Mouse (Mus musculus) neural tube, embryonic 13.5 days (tissue): ENCODE data around the gene Epb41l3. TPM values are rescaled to one million over a fixed set of nuclear protein-coding genes. Genes with fewer than 3 reads are reported as not detected.

Source experiments
- ATAC-seq: fragments of 200-750 bp; cut with Nextera tagmentation; 2 replicates; pipeline ENCODE4 v1.8.0; 2017; ENCODE audit warnings: low read depth, mild to moderate bottlenecking, moderate TSS enrichment, moderate library complexity
- H3K27ac ChIP-seq: fragments of 300-500 bp; sonication (generic); replicated peaks from 2 replicates; pipeline ENCODE4 v1.5.1; 2015; ENCODE audit warnings: moderate library complexity, mild to moderate bottlenecking, inconsistent platforms
- H3K27me3 ChIP-seq: fragments of 300-500 bp; sonication (generic); 2 replicates; pipeline ENCODE4 v1.6.1; 2015; ENCODE audit warnings: mild to moderate bottlenecking, inconsistent platforms
- H3K36me3 ChIP-seq: fragments of 300-500 bp; sonication (generic); 2 replicates; pipeline ENCODE4 v1.6.1; 2015; ENCODE audit warnings: mild to moderate bottlenecking, inconsistent platforms
- H3K4me1 ChIP-seq: fragments of 300-500 bp; sonication (generic); replicated peaks from 2 replicates; pipeline ENCODE4 v1.6.1; 2015; ENCODE audit warnings: inconsistent platforms
- H3K4me2 ChIP-seq: fragments of 300-500 bp; sonication (generic); 2 replicates; pipeline ENCODE4 v1.6.1; 2015; ENCODE audit warnings: inconsistent platforms, mild to moderate bottlenecking, moderate library complexity
- H3K4me3 ChIP-seq: fragments of 300-500 bp; sonication (generic); 2 replicates; pipeline ENCODE4 v1.5.1; 2015; ENCODE audit warnings: mild to moderate bottlenecking, inconsistent platforms
- H3K9ac ChIP-seq: fragments of 300-500 bp; sonication (generic); 2 replicates; pipeline ENCODE4 v1.6.1; 2015; ENCODE audit warnings: moderate library complexity, mild to moderate bottlenecking, inconsistent platforms
- H3K9me3 ChIP-seq: fragments of 300-500 bp; sonication (generic); 2 replicates; pipeline ENCODE4 v1.6.1; 2016; ENCODE audit warnings: inconsistent platforms
- WGBS: fragments of 180-500 bp; shearing (Covaris S2); methylation state at CpG from one replicate; pipeline ENCODE4 v1.1.7; 2015; 5-methylcytosine and 5-hydroxymethylcytosine counted together
- polyA plus RNA-seq: library from polyadenylated mRNA; unstranded; fragments of >200 nt; fragmentation: Nextera tagmentation; extraction: Ambion mirVana; gene quantifications from 2 replicates; pipeline ENCODE4 v1.2.1, GENCODE M21; 2015

Epb41l3 gene
- polyA plus RNA-seq, 1 experiment from 2014 or later: 121 TPM

DNA sequence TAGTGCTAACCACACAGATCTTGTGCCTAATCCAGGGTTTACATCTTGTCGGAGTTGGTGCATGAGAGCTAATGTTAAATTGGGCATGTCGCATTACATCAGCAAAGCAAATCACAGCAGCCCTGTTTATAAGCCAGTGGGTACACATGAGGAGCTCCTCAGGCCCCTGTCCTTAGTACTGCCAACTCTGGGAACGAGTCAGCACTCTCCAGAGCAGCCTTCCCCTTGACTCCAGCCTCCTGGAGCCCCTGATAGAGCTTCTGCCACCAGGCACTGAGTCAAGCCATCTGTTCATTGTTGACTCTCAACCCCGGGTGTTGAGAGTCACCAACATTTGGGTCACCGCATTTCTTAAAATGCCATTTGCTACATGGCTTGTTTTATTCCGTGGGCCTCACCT, 192.0 kb downstream of the Epb41l3 start:
- Histone ChIP-seq H3K9ac (no peak overlapping the region), H3K36me3 (no peaks in the 10 kb centered on the region), H3K27ac (no peak overlapping the region), H3K4me2 (no peak overlapping the region), H3K4me1 (peaks cover 22% of the 10 kb centered on the region), H3K27me3 (no peaks in the 10 kb centered on the region), H3K9me3 (no peaks in the 10 kb centered on the region), H3K4me3 (no peak overlapping the region)
- no peak for ATAC-seq
- WGBS: 54% methylated on average over 6 of the region's 6 CpGs

DNA sequence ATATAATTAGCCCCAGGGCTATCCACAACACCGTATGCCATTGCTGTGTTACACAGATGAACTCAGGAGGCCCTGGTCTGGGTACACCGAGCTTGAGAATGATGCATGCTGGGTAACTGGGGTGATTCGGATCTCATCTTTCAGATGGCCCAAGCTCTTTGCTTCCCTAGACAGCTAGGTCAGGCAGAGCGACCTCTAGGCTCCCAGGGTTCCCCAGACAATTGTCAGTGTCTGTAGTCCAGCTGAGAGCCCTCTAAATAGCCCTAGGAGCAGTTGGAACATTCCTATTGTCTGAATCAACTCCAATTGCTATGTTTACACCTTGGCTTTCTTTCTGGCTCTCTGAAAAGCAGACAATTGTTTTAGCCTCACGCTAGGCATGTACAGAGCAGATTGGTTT, 201.9 kb downstream of the Epb41l3 start:
- no peaks in the 10 kb centered on the region for H3K27me3 ChIP-seq
- no peak for ATAC-seq
- H3K36me3 ChIP-seq: peaks cover 32% of the 10 kb centered on the region
- no peak overlapping the region for H3K4me3 ChIP-seq
- H3K4me1 ChIP-seq: 0 out of 2 replicates have a peak, but pooled peaks cover 4% of the 10 kb centered on the region
- H3K9me3 ChIP-seq: no peaks in the 10 kb centered on the region
- no peak overlapping the region for H3K4me2 ChIP-seq
- H3K27ac ChIP-seq: no peak overlapping the region
- no peak overlapping the region for H3K9ac ChIP-seq
- WGBS: 11% methylated on average over 5 of the region's 5 CpGs

DNA sequence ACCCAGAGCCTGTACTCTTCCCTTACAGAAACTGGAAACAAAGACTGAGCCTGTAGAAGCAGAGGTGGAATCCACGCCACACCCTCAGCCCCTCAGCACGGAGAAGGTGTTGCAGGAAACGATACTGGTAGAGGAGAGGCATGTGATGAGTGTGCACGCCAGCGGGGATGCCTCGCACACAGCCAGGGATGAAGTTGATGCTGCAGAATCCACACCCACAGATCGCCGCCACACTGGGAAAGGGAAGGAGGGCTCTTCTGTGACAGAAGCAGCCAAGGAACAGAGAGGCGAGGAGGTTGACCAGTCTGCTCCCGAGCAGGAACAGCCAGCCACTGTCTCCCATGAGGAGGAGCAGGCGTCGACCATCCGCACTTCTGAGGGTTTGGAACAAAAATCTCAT, 209.0 kb downstream of the Epb41l3 start:
- WGBS: 92% methylated on average over 13 of the region's 13 CpGs
- Histone ChIP-seq H3K27me3 (no peaks in the 10 kb centered on the region), H3K4me1 (no peaks in the 10 kb centered on the region), H3K4me3 (no peak overlapping the region), H3K27ac (no peak overlapping the region), H3K36me3 (peaks cover 80% of the 10 kb centered on the region), H3K9ac (no peak overlapping the region), H3K4me2 (no peak overlapping the region), H3K9me3 (peaks cover 12% of the 10 kb centered on the region; the same call in 1 of the 2 replicates)
- no peak for ATAC-seq

DNA sequence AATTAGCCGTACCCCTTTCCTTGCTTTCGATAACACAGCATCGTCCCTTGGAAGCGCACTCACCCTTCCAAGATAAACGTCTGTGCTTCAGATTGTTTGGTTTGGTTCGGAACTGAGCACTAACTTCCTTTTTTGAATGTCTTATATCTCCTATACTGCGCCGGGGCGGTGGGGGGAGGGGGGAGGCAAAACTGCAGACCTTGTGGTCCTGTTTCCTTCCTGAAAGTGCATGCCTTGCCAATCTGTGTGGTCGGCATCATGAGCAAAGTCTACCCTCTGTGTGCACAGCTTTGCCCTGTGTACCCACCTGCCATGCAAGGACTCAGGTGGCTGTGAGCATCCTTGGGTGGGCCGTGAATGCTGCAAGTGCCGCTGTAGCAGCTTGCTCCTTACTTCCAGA, 212.6 kb downstream of the Epb41l3 start:
- no peak overlapping the region for H3K27ac ChIP-seq
- 95% methylated on average over 12 of the region's 12 CpGs for WGBS
- H3K36me3 ChIP-seq: peaks cover 69% of the 10 kb centered on the region
- H3K4me1 ChIP-seq: no peaks in the 10 kb centered on the region
- no peak overlapping the region for H3K9ac ChIP-seq
- no peak for ATAC-seq
- no peak overlapping the region for H3K4me2 ChIP-seq
- peaks cover 5% of the 10 kb centered on the region; the same call in 1 of the 2 replicates for H3K9me3 ChIP-seq
- no peak overlapping the region for H3K4me3 ChIP-seq
- H3K27me3 ChIP-seq: no peaks in the 10 kb centered on the region

DNA sequence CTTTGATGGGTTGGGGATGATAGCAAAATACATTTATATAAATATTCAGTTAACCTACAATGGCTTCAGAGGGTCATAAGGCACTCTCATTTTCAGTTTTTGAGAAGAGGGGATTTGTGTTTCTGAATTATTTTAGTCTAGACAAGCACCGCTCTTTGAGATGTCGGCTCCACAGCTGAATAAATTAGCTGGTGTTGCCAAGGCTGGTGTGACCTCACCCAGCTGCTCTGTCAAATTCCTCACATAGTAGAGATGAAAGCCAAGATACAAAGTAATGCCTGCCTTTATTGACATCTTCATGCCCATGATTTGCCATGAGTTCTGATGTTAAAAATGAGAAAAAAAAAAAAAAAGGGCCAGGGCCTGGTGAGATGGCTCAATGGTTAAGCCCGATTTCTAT, 214.8 kb downstream of the Epb41l3 start:
- Histone ChIP-seq H3K27ac (no peak overlapping the region), H3K27me3 (no peaks in the 10 kb centered on the region), H3K36me3 (peaks cover 53% of the 10 kb centered on the region), H3K9ac (no peak overlapping the region), H3K4me2 (no peak overlapping the region), H3K4me3 (no peak overlapping the region), H3K4me1 (no peaks in the 10 kb centered on the region), H3K9me3 (peaks cover 5% of the 10 kb centered on the region; the same call in 1 of the 2 replicates)
- no peak for ATAC-seq
- WGBS: 96% methylated on average over 3 of the region's 3 CpGs

DNA sequence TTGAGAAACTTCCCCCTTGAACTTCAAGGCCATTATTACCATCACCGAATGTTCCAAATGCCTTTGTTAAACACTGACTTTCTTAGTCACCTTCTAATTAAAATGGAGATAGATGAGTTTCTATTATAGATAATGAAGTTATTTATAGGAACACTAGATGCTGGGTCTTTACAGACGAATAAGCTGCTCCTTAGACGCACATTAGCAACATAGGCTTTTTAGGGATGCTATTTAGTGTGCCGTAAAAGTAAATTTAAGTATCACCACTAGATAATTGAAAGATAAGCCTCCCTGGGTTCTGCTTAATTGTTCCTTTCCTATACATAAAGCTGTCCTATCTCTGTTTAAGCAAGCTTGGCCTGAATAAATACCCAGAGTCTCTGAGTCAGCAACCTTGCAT, 226.1 kb downstream of the Epb41l3 start:
- Histone ChIP-seq H3K4me1 (0 out of 2 replicates have a peak, but pooled peaks cover 8% of the 10 kb centered on the region), H3K9ac (no peak overlapping the region), H3K27ac (no peak overlapping the region), H3K9me3 (no peaks in the 10 kb centered on the region; the same call in 1 of the 2 replicates), H3K27me3 (no peaks in the 10 kb centered on the region), H3K4me3 (no peak overlapping the region), H3K4me2 (no peak overlapping the region), H3K36me3 (no peaks in the 10 kb centered on the region)
- 57% methylated on average over 4 of the region's 4 CpGs for WGBS
- peak; percentile 50; the same call in 1 of the 2 replicates for ATAC-seq

DNA sequence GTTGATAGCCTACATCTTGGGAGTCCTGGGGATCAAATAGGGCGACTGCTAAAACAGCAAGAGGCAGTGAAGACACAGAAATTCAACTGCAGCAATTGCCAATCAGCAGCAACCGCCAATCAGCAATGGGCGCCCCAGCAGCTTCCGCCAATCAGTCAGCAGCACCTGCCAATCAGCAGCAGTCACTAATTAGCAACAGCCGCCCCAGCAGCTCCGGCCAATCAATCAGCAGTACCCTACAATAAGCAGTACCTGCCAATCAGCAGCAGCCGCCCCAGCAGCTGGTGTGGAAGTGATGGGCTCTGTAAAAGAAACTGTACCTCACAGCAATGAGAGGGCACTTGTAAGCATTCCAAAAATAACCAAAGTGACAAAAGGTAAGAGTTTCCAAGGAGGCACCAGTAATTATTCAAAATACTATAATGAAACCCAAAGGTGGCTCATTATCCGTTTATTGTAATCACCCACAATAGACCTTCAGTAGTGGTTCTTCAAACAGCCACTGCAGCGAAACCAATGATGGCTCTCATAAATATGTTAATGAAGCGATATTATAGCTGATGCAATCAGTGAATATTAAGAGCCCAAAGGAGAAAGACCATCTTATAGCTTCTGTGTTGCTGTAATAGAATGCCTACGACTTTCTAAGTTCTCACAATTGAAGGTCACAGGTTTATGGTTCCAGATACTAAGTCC, 228.2 kb downstream of the Epb41l3 start:
- ATAC-seq: 0 out of 2 replicates have a peak, but pooled peaks have one; percentile 49
- H3K4me1 ChIP-seq: peaks cover 20% of the 10 kb centered on the region
- no peaks in the 10 kb centered on the region for H3K36me3 ChIP-seq
- no peak overlapping the region for H3K4me3 ChIP-seq
- no peak overlapping the region for H3K4me2 ChIP-seq
- 74% methylated on average over 11 of the region's 11 CpGs for WGBS
- no peak overlapping the region for H3K9ac ChIP-seq
- no peaks in the 10 kb centered on the region for H3K9me3 ChIP-seq
- H3K27ac ChIP-seq: no peak overlapping the region
- H3K27me3 ChIP-seq: no peaks in the 10 kb centered on the region

DNA sequence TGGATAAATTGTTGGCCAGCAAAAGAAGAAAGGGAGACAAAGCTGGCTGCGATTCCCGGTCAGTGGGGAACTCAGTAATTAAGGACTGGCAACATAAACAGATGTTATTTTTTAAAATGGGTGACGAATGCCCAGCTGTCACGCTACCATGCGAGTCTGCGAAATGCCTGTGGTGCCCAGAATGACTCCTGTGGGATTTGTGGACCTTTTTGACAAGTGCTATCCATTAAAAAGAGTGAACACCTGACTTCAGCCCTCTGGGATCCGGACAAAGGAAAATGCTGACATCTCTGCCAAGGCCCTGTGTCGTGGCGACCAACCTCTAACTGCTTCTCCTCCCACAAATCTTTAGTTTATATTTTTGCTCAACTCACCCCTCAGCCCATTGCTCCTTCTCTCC, 232.2 kb downstream of the Epb41l3 start:
- no peak overlapping the region for H3K9ac ChIP-seq
- no peak overlapping the region for H3K27ac ChIP-seq
- no peak overlapping the region for H3K4me2 ChIP-seq
- peaks cover 20% of the 10 kb centered on the region for H3K4me1 ChIP-seq
- H3K9me3 ChIP-seq: no peaks in the 10 kb centered on the region
- ATAC-seq: 0 out of 2 replicates have a peak, but pooled peaks have one; percentile 15
- no peaks in the 10 kb centered on the region for H3K27me3 ChIP-seq
- H3K36me3 ChIP-seq: no peaks in the 10 kb centered on the region
- WGBS: 40% methylated on average over 9 of the region's 9 CpGs
- H3K4me3 ChIP-seq: no peak overlapping the region

DNA sequence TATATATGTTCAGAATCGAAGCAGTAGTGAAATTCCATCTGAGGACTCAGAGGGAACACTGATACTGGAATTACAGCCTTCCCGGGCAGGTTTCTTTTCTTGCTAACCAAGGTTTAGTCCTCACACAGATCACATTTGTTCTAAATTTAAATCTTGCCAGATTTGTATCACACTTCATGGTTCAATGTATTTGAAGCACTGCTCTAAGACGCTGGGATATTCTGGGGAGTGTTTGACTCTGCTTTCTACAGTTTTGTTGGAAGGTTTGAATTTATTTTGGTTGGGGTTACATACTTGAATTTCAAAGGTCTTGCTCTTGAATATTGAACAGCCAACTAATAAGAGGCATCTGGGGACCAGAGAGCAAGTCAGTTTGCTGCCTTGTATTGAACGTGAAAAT, 234.4 kb downstream of the Epb41l3 start:
- no peaks in the 10 kb centered on the region for H3K9me3 ChIP-seq
- no peak for ATAC-seq
- no peak overlapping the region for H3K4me2 ChIP-seq
- no peaks in the 10 kb centered on the region for H3K27me3 ChIP-seq
- H3K4me1 ChIP-seq: peaks cover 12% of the 10 kb centered on the region
- no peaks in the 10 kb centered on the region for H3K36me3 ChIP-seq
- 86% methylated on average over 4 of the region's 4 CpGs for WGBS
- no peak overlapping the region for H3K9ac ChIP-seq
- H3K27ac ChIP-seq: no peak overlapping the region
- H3K4me3 ChIP-seq: no peak overlapping the region

DNA sequence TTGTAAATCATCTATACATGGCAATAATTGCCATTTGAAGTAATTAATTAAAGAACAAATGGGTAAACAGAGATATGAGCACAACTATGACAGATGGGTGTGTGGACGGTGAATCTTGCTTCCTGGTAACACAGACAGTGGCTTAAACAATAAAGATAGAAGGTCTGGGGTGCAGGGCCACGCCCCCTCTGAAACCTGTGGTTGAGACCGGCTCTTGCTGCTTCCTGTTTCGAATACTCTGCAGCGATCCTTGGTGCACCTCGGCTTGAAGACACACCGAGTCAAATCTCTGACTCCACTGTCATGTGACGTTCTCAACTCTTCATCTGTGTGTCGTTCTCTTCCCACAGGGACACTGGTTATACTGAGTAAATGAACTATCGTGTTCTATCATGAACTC, 245.0 kb downstream of the Epb41l3 start:
- Histone ChIP-seq H3K27me3 (no peaks in the 10 kb centered on the region), H3K4me2 (no peak overlapping the region)

DNA sequence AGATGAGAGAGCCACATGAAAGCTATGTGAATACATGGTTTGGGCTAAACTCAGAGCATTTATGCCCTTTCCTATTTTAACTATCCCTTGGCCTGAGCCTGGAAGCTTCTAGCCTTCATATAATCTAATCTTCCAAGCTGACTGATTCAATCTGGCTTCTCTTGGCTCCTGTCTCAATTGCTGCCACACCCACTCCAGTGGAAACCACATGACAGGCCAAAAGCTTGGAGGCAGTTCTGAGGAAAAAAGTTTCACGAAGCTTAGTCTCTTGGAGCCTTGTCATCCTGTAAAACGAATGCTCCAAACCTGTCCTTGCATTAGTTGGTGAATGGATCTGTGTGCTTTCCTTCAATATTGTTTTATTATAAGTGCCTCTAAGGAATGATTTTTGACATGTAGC, 247.2 kb downstream of the Epb41l3 start:
- 92% methylated on average over 2 of the region's 2 CpGs for WGBS
- Histone ChIP-seq H3K4me2 (no peak overlapping the region), H3K36me3 (no peaks in the 10 kb centered on the region), H3K9me3 (no peaks in the 10 kb centered on the region), H3K4me3 (no peak overlapping the region), H3K27me3 (no peaks in the 10 kb centered on the region), H3K9ac (no peak overlapping the region), H3K4me1 (no peaks in the 10 kb centered on the region), H3K27ac (no peak overlapping the region)
- no peak for ATAC-seq

More for the DNA sequence above, 245.0 kb downstream of the Epb41l3 start:
- WGBS: 92% methylated on average over 10 of the region's 10 CpGs
- Histone ChIP-seq H3K36me3 (no peaks in the 10 kb centered on the region), H3K9ac (no peak overlapping the region), H3K9me3 (no peaks in the 10 kb centered on the region), H3K27ac (no peak overlapping the region), H3K4me1 (no peaks in the 10 kb centered on the region), H3K4me3 (no peak overlapping the region)
- ATAC-seq: no peak
